Mouse (Mus musculus) 3134 (cell line): ENCODE results near the gene Gdap1l1.
A peak's percentile ranks its signal among the peaks of the same experiment; 100 is the strongest.
"Not testable (repeated sequence)": the region's sequence is repeated elsewhere in the genome, so short reads cannot be mapped to it uniquely, and the experiment has no call there.

ENCODE experiments used
- DNase-seq: peaks from one replicate; pipeline ENCODE4 v3.0.0-alpha.2; 2011; ENCODE audit warnings: low spot score; ENCODE audit not compliant: insufficient read length; ENCODE audit errors: extremely low read depth

Gdap1l1 gene

GRCm38 (mm10) chr2:163438246-163438618 is at the start of gene Gdap1l1:
Gdap1l1 (plus strand) TSS chr2:163438476.
- DNase-seq: no peak

- DNase-seq: no peak
Measured at GRCm38 (mm10) chr2:163392436-163392835, 45.8 kb upstream of the Gdap1l1 start.

- DNase-seq: no peak
Measured at GRCm38 (mm10) chr2:163393241-163393640, 45.0 kb upstream of the Gdap1l1 start.

GRCm38 (mm10) chr2:163393976-163394375 is 44.3 kb upstream of the Gdap1l1 start:
- no peak for DNase-seq

- no peak for DNase-seq
Measured at GRCm38 (mm10) chr2:163394977-163395376, 43.3 kb upstream of the Gdap1l1 start.

DNA sequence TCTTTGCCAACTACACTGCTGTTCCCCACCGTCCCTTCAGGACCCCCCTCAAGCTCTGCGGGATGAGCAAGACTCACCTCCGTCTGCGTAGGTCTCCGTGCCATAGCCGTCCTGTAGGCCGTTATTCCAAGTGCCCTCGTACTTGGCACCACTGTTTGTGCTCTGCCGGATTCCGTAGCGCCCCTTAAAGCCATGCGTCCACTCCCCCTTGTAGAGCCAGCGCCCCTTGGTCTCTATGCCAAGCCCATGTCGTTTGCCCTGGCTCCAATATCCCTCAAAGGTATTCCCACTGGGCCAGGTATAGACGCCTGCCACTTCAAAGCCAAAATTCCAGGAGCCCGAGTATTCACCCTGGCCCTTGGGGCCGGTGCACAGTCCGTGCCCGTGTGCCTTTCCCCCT is 41.2 kb upstream of the Gdap1l1 start:
- no peak for DNase-seq

DNA sequence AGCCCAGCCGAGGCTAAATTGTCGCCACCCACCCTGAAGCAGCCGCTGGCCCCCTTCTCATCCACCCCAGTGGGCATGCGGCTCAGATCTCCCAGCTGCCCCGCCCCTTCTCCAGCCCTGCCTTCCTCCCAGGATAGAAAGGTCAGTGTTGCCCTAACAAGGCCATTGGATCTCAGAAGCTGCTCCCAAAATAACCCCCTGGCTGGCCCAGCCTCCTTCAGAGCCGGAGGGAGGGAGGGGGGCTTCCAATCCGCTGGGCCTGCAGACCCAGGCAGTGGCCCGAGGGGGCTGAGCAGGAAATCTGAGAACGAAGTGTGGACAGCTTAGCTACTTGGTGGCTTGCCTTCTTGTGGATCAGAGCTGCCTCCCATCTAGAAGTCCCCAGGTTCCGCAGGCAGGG is 40.4 kb upstream of the Gdap1l1 start, which contains the start of gene Jph2:
Jph2 (minus strand) TSS at position 89 of the 400 bp plus-strand sequence.
- no peak for DNase-seq

GRCm38 (mm10) chr2:163398770-163399169 is 39.5 kb upstream of the Gdap1l1 start:
- no peak for DNase-seq

DNA sequence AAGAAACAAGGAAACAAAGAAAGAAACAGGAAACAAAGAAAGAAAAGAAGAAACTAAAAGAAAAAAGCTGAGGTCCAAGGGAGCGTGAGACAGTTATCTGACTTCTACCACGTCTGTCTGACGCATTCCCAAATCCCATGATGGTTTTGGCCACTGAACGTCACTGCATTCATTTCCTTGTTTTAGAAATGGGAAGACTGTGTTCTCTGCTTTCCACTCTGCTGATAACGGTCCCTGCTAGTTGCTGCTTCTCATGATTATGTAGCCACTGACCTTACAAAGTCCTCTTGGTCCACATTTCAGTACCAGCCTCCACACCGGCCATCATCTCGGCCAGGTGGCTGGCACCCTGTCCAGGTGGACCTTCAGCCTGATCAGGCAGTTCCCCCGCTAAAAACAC is 39.1 kb upstream of the Gdap1l1 start:
- DNase-seq: no peak

DNA sequence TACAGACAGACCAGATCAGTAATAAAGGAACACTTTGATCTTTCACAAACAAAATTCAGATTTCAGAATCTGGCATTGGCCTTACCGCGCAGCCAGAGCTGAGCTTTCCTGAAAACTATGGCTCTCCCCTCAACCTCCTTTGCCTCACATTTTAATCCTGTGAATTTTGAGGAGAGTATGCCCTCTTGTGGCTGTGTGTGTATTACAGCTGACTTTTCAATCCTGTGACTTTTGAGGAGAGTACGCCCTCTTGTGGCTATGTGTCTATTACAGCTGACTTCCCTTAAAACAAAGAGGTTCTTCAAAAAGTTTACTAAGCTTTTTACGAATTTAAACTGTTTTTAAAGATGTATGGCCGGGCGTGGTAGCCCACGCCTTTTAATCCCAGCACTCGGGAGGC is 37.1 kb upstream of the Gdap1l1 start:
- peak; percentile 50 for DNase-seq

DNA sequence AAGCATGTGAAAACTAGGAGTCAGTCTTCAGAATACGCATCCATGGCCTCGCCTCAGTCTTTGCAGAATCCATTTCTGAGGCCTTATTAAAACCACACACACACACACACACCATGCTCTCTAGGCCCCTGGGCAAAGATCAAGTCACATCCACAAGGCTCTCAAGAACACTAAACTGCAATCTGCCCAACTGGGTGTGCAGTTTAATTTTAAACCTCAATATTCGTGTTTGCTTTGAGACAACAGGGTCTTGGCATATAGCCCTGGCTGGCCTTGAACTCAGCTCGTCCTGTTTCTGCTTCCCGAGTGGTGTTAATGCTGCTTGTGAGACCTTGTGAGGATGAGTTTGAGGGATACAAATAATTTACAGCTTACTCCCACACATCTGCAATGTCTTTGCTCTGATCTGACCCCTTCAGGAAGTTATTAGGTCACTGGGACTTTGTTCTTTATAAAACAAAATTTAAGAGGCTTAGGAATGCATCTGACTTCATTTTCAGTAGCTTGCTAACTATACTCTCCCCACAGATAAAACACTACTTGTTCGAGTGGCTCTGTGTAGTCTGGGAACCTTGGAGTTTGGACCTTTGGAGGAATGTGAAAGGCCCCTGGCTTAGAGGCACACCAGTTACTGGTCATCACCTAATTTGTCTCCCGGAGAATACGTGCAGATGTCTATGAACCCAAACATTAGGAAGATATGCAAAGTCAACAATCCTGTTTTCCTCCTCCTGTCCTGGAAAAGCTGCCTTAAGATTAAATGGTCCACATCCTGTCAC is 34.0 kb upstream of the Gdap1l1 start:
- DNase-seq: no peak

- DNase-seq: no peak
Measured at GRCm38 (mm10) chr2:163410211-163410610, 28.1 kb upstream of the Gdap1l1 start.

DNA sequence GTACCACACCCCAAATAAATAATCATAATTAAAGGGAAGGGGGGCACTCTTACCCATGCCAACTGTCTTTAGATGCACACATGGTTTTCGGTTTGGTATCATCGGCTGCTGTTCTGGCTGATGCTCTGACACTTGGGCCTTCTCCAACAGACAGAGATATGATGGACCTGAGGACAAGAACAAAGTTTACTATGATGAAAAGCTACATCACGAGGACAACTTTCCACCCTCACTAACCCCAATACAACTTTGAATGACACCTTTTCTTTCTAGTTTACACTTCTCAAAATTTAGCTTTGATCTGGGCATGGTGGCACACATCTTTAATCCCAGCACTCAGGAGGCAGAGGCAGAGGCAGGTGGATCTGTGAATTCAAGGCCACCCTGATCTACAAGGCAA is 26.9 kb upstream of the Gdap1l1 start:
- not testable (repeated sequence) for DNase-seq

DNA sequence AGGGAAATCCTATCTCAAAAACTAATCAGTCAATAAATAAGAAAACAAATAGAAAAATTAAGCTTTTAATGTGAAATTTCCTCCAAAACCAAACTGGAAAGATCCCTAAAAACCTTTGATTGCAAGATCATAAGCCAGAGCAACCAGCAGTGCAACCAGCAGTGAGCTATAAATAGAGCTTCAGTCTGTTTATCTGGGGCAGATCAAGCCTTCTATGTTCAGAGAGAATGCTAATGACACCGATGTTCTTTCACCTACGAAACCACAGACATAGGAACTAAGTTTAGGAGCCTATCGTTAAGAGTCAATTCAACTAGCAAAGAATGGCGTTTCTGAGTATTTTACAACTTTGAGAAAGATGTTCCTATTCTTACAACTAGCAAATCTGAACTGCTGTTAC is 26.4 kb upstream of the Gdap1l1 start:
- no peak for DNase-seq

DNA sequence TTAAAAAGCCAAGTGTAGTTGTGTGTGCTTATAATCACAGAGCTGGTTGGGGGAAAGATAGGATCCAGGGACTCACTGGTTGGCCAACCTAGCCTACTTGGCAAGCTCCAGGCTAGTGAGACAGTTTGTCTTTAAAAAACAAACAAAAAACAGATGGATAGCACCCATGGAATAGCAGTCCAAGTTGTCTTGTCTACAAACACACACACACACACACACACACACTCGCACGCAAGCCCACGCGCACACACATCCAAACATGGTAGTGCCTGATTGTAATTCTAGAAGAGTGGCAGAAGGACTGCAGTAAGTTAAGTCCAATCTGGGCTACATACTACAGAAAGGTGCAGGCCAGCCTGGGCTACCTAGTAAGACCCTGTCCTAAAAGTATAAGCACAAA is 25.9 kb upstream of the Gdap1l1 start:
- DNase-seq: no peak

DNA sequence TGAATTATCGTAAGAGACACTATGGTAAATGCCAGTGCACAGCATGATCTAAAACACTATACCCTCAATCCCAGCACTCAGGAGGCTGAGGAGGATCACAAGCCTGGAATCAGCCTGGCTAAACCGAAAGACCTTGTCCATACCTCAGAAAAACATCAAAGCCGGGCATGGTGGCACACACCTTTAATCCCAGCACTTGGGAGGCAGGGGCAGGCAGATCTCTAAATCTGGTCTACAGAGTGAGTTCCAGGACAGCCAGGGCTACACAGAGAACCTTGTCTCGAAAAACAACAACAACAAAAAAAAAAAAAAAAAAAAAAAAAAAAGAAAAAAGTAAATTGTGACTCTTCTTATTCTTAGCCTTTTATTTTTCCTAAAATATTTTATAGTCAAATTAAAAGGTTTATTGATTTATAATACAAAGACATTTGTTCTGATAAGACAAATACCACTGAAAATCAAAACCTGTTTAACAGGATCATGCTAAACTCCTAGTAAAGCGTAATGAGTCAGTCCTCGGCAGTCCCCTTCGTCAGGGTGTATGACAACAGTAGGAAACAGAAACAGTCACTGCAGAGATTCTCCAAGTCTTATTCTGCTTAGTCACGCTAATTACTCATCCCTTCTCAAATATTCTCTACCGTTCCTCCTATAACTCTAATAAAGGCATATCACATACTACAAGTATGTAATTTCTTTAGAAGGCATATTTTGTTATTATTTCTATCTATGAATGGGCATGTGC is 25.3 kb upstream of the Gdap1l1 start:
- DNase-seq: peak; percentile 30

- no peak for DNase-seq
Measured at GRCm38 (mm10) chr2:163417026-163417425, 21.2 kb upstream of the Gdap1l1 start.

GRCm38 (mm10) chr2:163417830-163418229 is 20.4 kb upstream of the Gdap1l1 start:
- no peak for DNase-seq

DNA sequence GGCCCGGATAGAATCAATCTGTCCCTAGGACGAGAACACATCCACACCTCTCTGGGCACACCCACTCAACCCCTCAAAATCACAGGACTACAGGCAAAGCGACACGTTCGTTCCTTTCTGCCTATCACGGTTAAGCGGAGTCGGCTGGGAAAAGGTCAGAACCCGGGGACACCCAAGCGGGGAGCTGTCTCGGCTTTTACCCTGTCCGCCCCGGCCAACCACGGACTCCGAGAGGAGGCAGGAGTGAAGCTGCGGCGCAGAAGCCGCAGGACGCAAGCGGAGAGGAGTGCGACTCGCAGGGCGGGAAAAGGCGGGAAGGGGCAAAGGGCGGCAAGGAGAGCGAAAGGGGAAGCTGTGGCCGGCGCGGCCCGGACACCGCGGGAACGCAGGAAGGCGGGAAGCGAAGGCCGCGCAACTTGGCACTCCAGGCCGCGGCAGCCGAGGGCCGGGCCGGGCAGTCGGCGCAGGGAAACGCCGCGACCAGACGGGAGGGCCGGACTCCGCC is 19.4 kb upstream of the Gdap1l1 start:
- no peak for DNase-seq

- DNase-seq: peak; percentile 99
Measured at GRCm38 (mm10) chr2:163419346-163420045, 18.8 kb upstream of the Gdap1l1 start.

- DNase-seq: peak; percentile 36
Measured at GRCm38 (mm10) chr2:163420366-163420886, 17.9 kb upstream of the Gdap1l1 start.
